Mouse (Mus musculus) heart, adult 2 months (tissue): ENCODE data around the gene Spata18.

Source experiments
- CTCF ChIP-seq: fragments of 200-600 bp; IDR thresholded peaks from 2 replicates; pipeline ENCODE4 v1.8.1; 2022; ENCODE audit warnings: antibody characterized with exemption, mild to moderate bottlenecking, moderate library complexity
- EP300 ChIP-seq: fragments of 200-500 bp; IDR thresholded peaks from 2 replicates; pipeline ENCODE4 v1.6.1; 2011; ENCODE audit warnings: low read depth, low read length, control low read depth; ENCODE audit not compliant: insufficient read depth
- POLR2A ChIP-seq: fragments of 200-500 bp; IDR thresholded peaks from 2 replicates; pipeline ENCODE4 v1.6.1; 2011; ENCODE audit warnings: mild to moderate bottlenecking, low read depth, low read length, control low read depth; ENCODE audit not compliant: insufficient read depth

- no peak for TF ChIP-seq POLR2A
- TF ChIP-seq EP300: no peak
- no peak for TF ChIP-seq CTCF
Observed at GRCm38 (mm10) chr5:73632291-73632690, 18.9 kb upstream of the Spata18 start, which contains the start of gene Lrrc66.
